Comparison of ENCODE assay signal across 8 mouse cellular contexts in the genomic region with DNA sequence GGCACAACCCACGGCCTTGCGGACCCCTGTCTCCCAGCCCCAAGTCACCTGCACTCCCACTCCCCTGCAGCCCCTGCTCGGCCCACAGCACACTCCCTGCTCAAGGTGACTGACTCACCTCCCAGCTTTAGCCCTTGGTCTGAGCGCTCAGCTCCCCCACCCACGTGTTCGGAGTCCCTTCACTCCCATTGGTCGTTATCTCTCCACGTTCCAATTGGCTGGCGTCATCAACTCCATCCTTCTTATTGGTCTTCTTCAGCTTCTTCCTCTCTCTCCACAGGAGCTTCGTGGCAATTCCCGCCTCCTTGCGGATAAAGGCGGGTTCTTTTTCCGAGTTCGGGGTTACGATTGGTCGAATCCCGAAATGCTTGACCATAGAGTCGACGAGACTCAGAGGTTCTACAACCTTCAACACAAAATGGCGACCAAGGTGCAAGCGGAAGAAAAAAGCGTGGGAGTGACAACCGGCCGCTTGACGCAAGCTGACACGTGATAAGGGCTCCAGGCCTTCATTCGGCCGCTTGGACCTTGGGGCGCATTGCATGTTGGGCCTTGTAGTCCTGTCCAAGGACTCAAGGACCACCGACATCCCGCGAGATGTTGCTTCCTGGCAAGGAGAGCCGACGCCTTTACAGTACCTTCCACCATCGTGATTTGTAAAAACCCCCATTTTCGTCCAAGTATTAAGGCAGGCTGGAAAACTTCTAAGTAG. TPM values are rescaled to one million over a fixed set of nuclear protein-coding genes. Genes with fewer than 3 reads are reported as not detected.
DNase-seq lines count a peak whose midpoint lies in the region; ATAC-seq and TF ChIP-seq lines count a peak whose summit lies in the region.

Gene Atp5g1, minus strand, starts transcription at position 162 of the 712 bp plus-strand sequence.

- no peaks in the 10 kb centered on the region for H3K27me3 ChIP-seq in forebrain, embryonic 10.5 days (ENCODE audit: poor library complexity, severe bottlenecking)
- no peaks in the 10 kb centered on the region for H3K27me3 ChIP-seq in heart, embryonic 15.5 days
- H3K27me3 ChIP-seq in liver, embryonic 14.5 days (ENCODE audit: control insufficient read depth, insufficient read depth, low read length), result no peaks in the 10 kb centered on the region
- H3K27me3 ChIP-seq in neural tube, embryonic 11.5 days (ENCODE audit: control insufficient read depth, insufficient read depth, low read length), result no peaks in the 10 kb centered on the region
- no peaks in the 10 kb centered on the region for H3K27me3 ChIP-seq in stomach, postnatal 0 days (ENCODE audit: control insufficient read depth, insufficient read depth, low read length)

- H3K4me3 ChIP-seq in forebrain, embryonic 10.5 days, result peak within 1 kb of the TSS; percentile 82
- H3K4me3 ChIP-seq in heart, embryonic 15.5 days, result peak within 1 kb of the TSS; percentile 75
- H3K4me3 ChIP-seq in liver, embryonic 14.5 days (ENCODE audit: insufficient read depth in 1 of 2, low read depth in 2 of 2, low read length in 2 of 2), result peak within 1 kb of the TSS; percentile 66 to 82
- peak within 1 kb of the TSS; percentile 81 for H3K4me3 ChIP-seq in neural tube, embryonic 11.5 days (ENCODE audit: low read depth, low read length)
- H3K4me3 ChIP-seq in stomach, postnatal 0 days (ENCODE audit: low read depth, low read length), result peak within 1 kb of the TSS; percentile 59

- TF ChIP-seq CTCF in liver, embryonic 14.5 days (IDR thresholded peaks at IDR 0.05; ENCODE audit: low read depth), result 0 out of 2 replicates have a peak, but pooled peaks have one; percentile 20
- peak; percentile 20; the same call in 1 of the 2 replicates for TF ChIP-seq CTCF in stomach, postnatal 0 days (IDR thresholded peaks at IDR 0.05; ENCODE audit: low read depth)

- peak within 1 kb of the TSS; percentile 88 for H3K27ac ChIP-seq in forebrain, embryonic 10.5 days
- peak within 1 kb of the TSS; percentile 89 for H3K27ac ChIP-seq in heart, embryonic 15.5 days
- peak within 1 kb of the TSS; percentile 71 for H3K27ac ChIP-seq in liver, embryonic 14.5 days
- H3K27ac ChIP-seq in neural tube, embryonic 11.5 days (ENCODE audit: low read depth, low read length), result no peak within 1 kb of the TSS
- H3K27ac ChIP-seq in stomach, postnatal 0 days (replicated peaks), result peak within 1 kb of the TSS; percentile 81

- DNase-seq in CD8-positive naive resting alpha-beta T cell, adult 2 months (ENCODE audit: low read depth in 2 of 2, low spot score in 2 of 2), result peak; percentile 96 to 99
- peak; percentile 98 for DNase-seq in c-Kit-positive CD71-negative TER-119-negative erythroid progenitor cells, embryonic 14.5 days (ENCODE audit: low read depth)
- peak; percentile 98 for DNase-seq in forebrain, embryonic 10.5 days (ENCODE audit: extremely low spot score, low spot score)
- peak; percentile 98 to 100 for DNase-seq in kidney, postnatal 25 days
- DNase-seq in liver, embryonic 14.5 days (ENCODE audit: low read depth in 3 of 3, low spot score in 3 of 3), result peak; percentile 100
- DNase-seq in neural tube, embryonic 11.5 days (ENCODE audit: low spot score), result peak; percentile 98
- DNase-seq in stomach, postnatal 0 days (ENCODE audit: low spot score), result peak; percentile 97

- peaks cover 28% of the 10 kb centered on the region for H3K36me3 ChIP-seq in forebrain, embryonic 10.5 days (replicated peaks)
- H3K36me3 ChIP-seq in heart, embryonic 15.5 days, result peaks cover 10% of the 10 kb centered on the region; the same call in 1 of the 2 replicates
- H3K36me3 ChIP-seq in liver, embryonic 14.5 days (replicated peaks; ENCODE audit: control insufficient read depth, insufficient read depth, low read depth), result peaks cover 8% of the 10 kb centered on the region
- no peaks in the 10 kb centered on the region for H3K36me3 ChIP-seq in neural tube, embryonic 11.5 days (ENCODE audit: control insufficient read depth, insufficient read depth, low read length)
- H3K36me3 ChIP-seq in stomach, postnatal 0 days (ENCODE audit: control insufficient read depth, insufficient read depth, low read length), result 0 out of 2 replicates have a peak, but pooled peaks cover 2% of the 10 kb centered on the region

- H3K4me1 ChIP-seq in forebrain, embryonic 10.5 days, result peaks cover 21% of the 10 kb centered on the region
- peaks cover 17% of the 10 kb centered on the region for H3K4me1 ChIP-seq in heart, embryonic 15.5 days (replicated peaks)
- H3K4me1 ChIP-seq in liver, embryonic 14.5 days (replicated peaks; ENCODE audit: control insufficient read depth in 2 of 2, insufficient read depth in 2 of 2, low read length in 1 of 2), result peaks cover 8 to 15% of the 10 kb centered on the region in 2 experiments
- H3K4me1 ChIP-seq in neural tube, embryonic 11.5 days (ENCODE audit: control insufficient read depth, insufficient read depth, low read length), result peaks cover 5% of the 10 kb centered on the region
- no peaks in the 10 kb centered on the region for H3K4me1 ChIP-seq in stomach, postnatal 0 days (replicated peaks; ENCODE audit: control insufficient read depth, insufficient read depth)

- ATAC-seq in heart, embryonic 15.5 days (replicated peaks; ENCODE audit: insufficient number of reproducible peaks, insufficient read depth, low FRiP score, low read depth), result peak; percentile 96
- ATAC-seq in liver, embryonic 14.5 days (ENCODE audit: insufficient read depth), result peak; percentile 94
- ATAC-seq in neural tube, embryonic 11.5 days (ENCODE audit: insufficient read depth, low FRiP score, low TSS enrichment), result peak; percentile 96
- peak; percentile 97 for ATAC-seq in stomach, postnatal 0 days (ENCODE audit: low FRiP score, low TSS enrichment)

- TF ChIP-seq EP300 in liver, embryonic 14.5 days (IDR thresholded peaks at IDR 0.05; ENCODE audit: low read depth), result peak; percentile 59; the same call in 1 of the 2 replicates
- no peak for TF ChIP-seq EP300 in stomach, postnatal 0 days (optimal IDR thresholded peaks at IDR 0.05)

- H3K4me2 ChIP-seq in heart, embryonic 15.5 days, result peak within 1 kb of the TSS; percentile 67
- peak within 1 kb of the TSS; percentile 95 for H3K4me2 ChIP-seq in liver, embryonic 14.5 days (ENCODE audit: low read depth)
- peak within 1 kb of the TSS; percentile 87 for H3K4me2 ChIP-seq in neural tube, embryonic 11.5 days (ENCODE audit: low read depth)
- peak within 1 kb of the TSS; percentile 63 for H3K4me2 ChIP-seq in stomach, postnatal 0 days (replicated peaks; ENCODE audit: low read depth)

- H3K9ac ChIP-seq in heart, embryonic 15.5 days, result peak within 1 kb of the TSS; percentile 77
- H3K9ac ChIP-seq in liver, embryonic 14.5 days (replicated peaks), result peak within 1 kb of the TSS; percentile 84
- peak within 1 kb of the TSS; percentile 76 for H3K9ac ChIP-seq in neural tube, embryonic 11.5 days (ENCODE audit: low read length)
- peak within 1 kb of the TSS; percentile 65 for H3K9ac ChIP-seq in stomach, postnatal 0 days (ENCODE audit: low read length)

- 0% methylated on average over 37 of the region's 37 CpGs for WGBS in forebrain, embryonic 10.5 days
- under 1% methylated on average over 37 of the region's 37 CpGs for WGBS in heart, embryonic 15.5 days
- WGBS in liver, embryonic 14.5 days (ENCODE audit: insufficient replicate concordance), result under 1% methylated on average over 37 of the region's 37 CpGs
- under 1% methylated on average over 37 of the region's 37 CpGs for WGBS in neural tube, embryonic 11.5 days
- WGBS in stomach, postnatal 0 days, result under 1% methylated on average over 37 of the region's 37 CpGs

- no peaks in the 10 kb centered on the region for H3K9me3 ChIP-seq in forebrain, embryonic 10.5 days
- no peaks in the 10 kb centered on the region for H3K9me3 ChIP-seq in heart, embryonic 15.5 days (replicated peaks)
- no peaks in the 10 kb centered on the region for H3K9me3 ChIP-seq in liver, embryonic 14.5 days (ENCODE audit: control insufficient read depth, low read length)
- H3K9me3 ChIP-seq in neural tube, embryonic 11.5 days (ENCODE audit: control insufficient read depth, low read length), result no peaks in the 10 kb centered on the region
- no peaks in the 10 kb centered on the region for H3K9me3 ChIP-seq in stomach, postnatal 0 days (ENCODE audit: control insufficient read depth, low read length)

RNA-seq across cellular contexts. Expression of gene Atp5g1, which starts in this region (rescaled TPM):
- polyA plus RNA-seq in forebrain, embryonic 10.5 days (2016; fragmentation: Nextera tagmentation; extraction: Ambion mirVana), result 557 and 584 TPM in 2 replicates
- polyA plus RNA-seq in heart, embryonic 15.5 days (2015; fragmentation: Nextera tagmentation; extraction: Ambion mirVana), result 1,708 and 1,946 TPM in 2 replicates
- polyA plus RNA-seq in liver, embryonic 14.5 days (2012; rRNA removed), result 213 and 233 TPM in 2 replicates
- 650 and 693 TPM in 2 replicates for polyA plus RNA-seq in liver, embryonic 14.5 days (2014; fragmentation: Nextera tagmentation; extraction: Ambion mirVana)
- polyA plus RNA-seq in neural tube, embryonic 11.5 days (2014; fragmentation: Nextera tagmentation; extraction: Ambion mirVana), result 551 and 560 TPM in 2 replicates
- polyA plus RNA-seq in stomach, postnatal 0 days (2015; fragmentation: Nextera tagmentation; extraction: Ambion mirVana), result 1,003 and 1,182 TPM in 2 replicates
